Mouse (Mus musculus): ENCODE measurements around the gene Gdnf. TPM values are rescaled to one million over a fixed set of nuclear protein-coding genes. Genes with fewer than 3 reads are reported as not detected.

Gene Gdnf
- not detected for total RNA-seq (2023)

DNA sequence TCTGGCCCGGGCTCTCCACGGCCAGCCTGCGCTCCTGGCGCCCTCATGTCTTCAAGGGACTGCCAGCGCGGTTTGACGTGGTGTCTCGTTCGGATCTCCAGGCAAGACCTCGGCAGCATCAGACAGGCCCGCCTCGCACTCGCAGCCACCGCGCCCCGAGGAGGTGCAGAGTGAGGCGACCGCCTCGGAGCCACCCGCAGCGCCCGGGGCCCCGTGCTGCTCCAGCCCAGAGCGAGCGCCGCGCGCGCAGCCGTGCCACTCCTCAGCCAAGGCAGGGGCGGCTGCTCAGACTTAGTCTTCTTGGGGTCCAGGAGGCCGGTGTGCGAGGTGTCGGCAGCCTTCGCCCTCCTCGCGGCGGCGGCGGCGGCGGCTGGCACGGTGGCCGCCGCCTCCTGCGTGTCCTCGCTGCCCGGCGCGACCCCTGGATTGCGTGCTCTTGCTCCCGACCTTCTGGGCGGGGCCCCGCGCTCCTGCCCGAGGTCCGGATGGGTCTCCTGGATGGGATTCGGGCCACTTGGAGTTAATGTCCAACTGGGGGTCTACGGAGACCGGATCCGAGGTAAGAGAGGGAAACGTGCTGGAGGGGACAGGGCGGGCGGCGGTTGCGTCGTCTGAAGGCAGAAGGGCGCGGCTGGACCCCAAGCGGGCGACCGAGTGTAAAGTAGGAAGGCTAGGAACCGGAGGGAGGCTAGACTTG is at the start of gene Gdnf:
Gene Gdnf (plus strand): TSS at position 291 of the 697 bp plus-strand sequence.

Measured in neutrophil, adult 59 days (primary cell).